Mouse (Mus musculus): ENCODE measurements at regions not wholly inside any gene's neighbourhood (a gene's known extent, or its start where the extent isn't known, plus 50 kb on each side); places are given as distances from the start of the nearest gene placed in this dataset.

DNA sequence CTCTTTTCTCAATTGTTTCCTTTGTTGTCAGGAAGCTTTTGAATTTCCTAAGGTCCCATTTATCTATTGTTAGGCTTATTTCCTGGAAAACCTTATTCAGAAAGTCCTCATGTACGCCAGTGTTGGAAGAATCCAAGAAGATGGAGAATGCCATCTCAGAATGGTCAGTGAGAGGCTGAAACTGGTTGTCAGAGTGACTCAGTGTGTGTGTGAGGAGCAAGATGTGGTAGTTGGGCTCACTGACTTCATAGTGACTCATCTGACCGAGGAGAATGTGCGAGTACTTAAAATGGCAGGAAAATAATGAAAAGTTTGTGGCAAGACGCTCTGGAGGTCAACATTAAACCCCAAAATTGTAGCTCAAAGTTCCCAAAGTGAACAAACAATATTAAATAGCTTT lies 59.4 kb upstream of the Pum3 start:
- no peaks in the 10 kb centered on the region for H3K9me3 ChIP-seq
- H3K27ac ChIP-seq, result no peak overlapping the region
- no peaks in the 10 kb centered on the region for H3K4me1 ChIP-seq
- no peak overlapping the region for H3K4me3 ChIP-seq
- H3K36me3 ChIP-seq (replicated peaks), result no peaks in the 10 kb centered on the region
- 88% methylated on average over 4 of the region's 4 CpGs for WGBS
- no peaks in the 10 kb centered on the region for H3K27me3 ChIP-seq (ENCODE audit: poor library complexity, severe bottlenecking)
- no peak for DNase-seq (ENCODE audit: extremely low spot score, low spot score)
